Mouse (Mus musculus) thymus, adult 18-20 months (tissue): Measurements from ENCODE around the gene Rpl28.
A peak's percentile ranks its signal among the peaks of the same experiment; 100 is the strongest.

Source experiments
- DNase-seq, 2 experiments: peaks; one replicate each; pipeline ENCODE4 v3.0.0; 2022; ENCODE audit warnings: mixed read lengths in 2 of 2

Rpl28 gene

GRCm38 (mm10) chr7:4836351-4836792 is 43.7 kb downstream of the Rpl28 start:
- peak; percentile 42 to 43 for DNase-seq

DNA sequence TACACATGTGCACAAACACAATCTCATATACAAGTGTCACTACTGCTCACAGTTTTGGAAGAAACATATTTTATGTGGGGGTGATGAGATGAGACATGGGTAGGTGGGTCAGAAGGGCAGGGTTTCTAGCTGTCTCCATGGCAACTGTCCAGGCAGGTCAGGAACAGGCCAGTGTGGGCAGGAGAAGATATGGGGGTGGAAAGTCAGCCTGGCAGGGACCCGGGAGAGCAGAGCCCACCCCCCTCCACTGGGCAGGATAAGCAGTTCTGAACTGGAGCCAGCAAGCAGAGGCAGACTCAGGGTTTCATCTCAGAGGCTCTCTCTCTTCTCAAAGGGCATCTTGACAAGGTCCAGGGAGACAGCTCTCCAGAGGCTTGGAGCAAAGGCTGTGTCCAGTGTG is 45.0 kb downstream of the Rpl28 start:
- no peak for DNase-seq

DNA sequence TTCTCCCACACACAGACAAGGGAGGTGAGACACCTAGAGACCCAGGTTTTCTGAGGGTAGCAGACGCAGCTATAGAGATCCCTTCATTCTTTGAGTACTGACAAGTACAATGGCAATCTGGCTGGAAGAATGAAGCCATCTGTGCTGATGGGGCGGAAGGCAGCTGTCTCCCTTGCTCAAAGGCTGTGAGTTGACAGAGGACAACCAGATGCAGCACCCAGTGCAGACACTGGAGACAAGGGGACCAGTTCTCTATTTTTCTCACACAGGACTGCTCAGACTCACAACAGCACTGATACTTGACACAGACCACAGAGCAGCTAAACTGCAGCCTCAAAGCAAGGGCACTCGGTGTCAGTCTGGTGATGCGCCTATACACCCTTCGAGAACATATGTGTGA is 49.4 kb downstream of the Rpl28 start:
- no peak for DNase-seq

- DNase-seq, result no peak
Observed at GRCm38 (mm10) chr7:4842634-4843131, 50.0 kb downstream of the Rpl28 start.

- no peak for DNase-seq
Observed at GRCm38 (mm10) chr7:4843604-4844244, 51.0 kb downstream of the Rpl28 start.

GRCm38 (mm10) chr7:4844245-4844916 is 51.7 kb downstream of the Rpl28 start, which contains the start of gene Shisa7:
Gene Shisa7, minus strand, starts transcription at chr7:4844696.
- DNase-seq, result no peak
